Mouse (Mus musculus) liver (tissue): ENCODE measurements around the gene Ier2.

Source experiments
- DNase-seq: peaks from one replicate; pipeline ENCODE4 v3.0.0-alpha.2; 2020; ENCODE audit warnings: mixed read lengths

Ier2 gene

DNA sequence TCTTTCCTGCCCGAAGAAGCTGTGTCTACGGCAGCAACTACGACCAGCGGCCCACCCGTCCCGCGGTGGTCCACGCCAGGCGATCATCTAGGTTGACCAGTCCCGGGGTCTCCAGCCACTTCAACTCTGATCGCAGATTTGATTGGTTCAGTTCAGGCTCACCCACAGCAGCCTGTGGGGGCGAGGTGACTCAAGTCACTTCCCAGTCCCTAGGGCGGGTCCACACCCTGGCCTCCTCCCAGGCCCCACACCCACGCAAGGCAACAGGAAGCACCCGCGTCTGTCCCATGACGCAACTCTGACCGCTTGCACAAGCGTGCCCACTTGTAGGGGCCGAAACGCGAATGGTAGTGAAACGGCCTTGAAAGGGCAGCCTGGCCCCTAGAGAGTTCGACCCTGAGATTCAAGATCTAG, 1.2 kb downstream of the Ier2 start:
- peak; percentile 90 for DNase-seq

DNA sequence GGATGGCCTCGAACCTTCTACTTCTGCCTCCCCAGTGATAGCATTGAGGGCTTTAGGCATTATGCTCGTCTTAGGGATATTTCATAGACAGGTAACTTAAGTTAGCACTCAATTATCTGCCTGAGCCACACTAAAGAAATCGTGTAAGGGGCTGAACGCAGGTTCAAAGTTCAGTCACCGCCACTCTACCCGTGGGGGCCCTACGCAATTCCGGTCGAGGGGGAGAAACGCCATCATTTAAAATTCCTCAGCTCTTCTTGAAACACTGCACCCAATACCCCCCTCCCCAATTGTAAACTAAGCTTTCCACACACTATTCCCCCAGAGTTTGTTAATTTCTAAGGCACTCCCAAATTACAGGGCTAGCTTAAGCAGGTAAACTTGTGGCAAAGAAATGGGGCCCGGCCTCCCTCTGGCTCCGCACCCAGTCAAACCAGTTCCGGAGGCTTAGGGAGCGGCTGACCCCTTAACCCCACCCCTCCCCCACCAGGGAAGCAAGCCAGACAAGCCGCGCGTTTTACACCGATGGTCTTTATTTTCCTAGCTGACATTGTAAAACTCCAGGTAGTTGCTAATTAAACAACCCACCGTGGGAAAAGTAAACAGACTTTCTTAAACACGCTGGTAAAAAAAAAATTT, 1.7 kb downstream of the Ier2 start:
- peak; percentile 77 for DNase-seq

DNA sequence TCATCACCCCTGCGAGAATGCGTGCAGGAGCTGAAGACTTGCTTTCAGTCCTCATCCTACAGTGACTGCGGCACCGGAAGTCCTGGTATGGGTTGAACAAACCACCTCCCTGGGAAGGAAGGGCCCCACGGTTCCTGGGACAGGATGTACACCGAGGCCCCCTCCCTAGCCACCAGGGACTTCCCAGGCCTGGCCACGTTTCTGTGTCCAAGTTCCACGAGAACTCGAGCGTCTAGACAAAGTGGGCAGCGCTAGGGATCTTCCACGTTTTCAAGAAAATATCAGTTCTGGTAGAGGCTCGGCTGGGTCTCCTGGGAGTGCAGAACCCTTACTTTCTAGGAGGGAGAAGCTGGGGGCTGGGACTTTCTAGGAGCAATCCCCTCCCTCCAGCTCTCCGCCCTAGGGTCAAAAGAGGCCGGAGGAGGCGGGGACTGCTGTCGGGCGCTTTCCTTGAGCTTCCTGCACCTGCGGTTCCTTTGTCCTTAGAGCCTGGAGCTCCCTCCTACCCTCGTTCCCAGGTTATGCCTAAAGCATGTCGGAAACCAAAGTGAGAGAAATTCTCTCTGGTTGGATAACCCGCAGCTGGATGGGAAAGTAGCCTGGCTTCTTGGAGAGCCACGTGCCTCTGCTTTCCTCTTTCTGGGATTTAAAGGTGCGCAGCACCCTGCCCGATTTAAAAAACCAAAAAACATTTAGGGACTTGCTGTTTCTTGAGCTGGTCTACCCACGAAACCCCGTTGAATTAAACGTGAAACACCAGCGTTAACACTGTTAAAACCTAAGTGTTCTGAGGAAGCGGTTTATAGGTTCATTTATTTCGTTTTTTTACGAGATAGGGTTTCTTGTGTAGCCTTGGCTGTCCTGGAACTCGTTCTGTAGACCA, 2.5 kb downstream of the Ier2 start:
- DNase-seq = peak; percentile 69

- DNase-seq = no peak
Measured at GRCm38 (mm10) chr8:84658951-84659350, 3.7 kb downstream of the Ier2 start.

DNA sequence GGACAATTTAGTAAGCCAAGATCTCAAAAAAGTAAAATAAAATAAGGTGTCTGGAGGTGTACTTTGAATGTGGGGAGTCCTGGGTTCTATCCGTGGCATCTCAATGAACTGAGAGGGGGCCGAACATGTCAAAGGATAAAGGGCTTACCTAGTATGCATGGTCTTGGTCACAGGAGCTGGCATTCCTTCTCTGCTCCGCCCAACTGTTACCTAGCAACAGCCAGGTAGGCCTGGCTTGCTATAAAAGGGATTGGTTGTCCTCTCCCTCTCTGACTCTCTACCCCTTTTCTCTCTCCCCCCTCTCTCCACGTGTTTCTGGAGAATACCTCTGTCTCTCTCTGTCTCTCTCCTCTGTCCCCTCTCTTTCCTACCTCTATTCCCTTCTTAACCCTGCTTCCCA, 5.0 kb downstream of the Ier2 start:
- no peak for DNase-seq

GRCm38 (mm10) chr8:84657203-84657602, 5.4 kb downstream of the Ier2 start:
- DNase-seq = no peak

GRCm38 (mm10) chr8:84656641-84657126, 6.0 kb downstream of the Ier2 start:
- DNase-seq = peak; percentile 83

- DNase-seq = no peak
Measured at GRCm38 (mm10) chr8:84656191-84656525, 6.5 kb downstream of the Ier2 start.

- peak; percentile 49 for DNase-seq
Measured at GRCm38 (mm10) chr8:84655336-84656190, 7.1 kb downstream of the Ier2 start.

- no peak for DNase-seq
Measured at GRCm38 (mm10) chr8:84654597-84654996, 8.1 kb downstream of the Ier2 start.

GRCm38 (mm10) chr8:84653092-84653631, 9.5 kb downstream of the Ier2 start:
- no peak for DNase-seq

DNA sequence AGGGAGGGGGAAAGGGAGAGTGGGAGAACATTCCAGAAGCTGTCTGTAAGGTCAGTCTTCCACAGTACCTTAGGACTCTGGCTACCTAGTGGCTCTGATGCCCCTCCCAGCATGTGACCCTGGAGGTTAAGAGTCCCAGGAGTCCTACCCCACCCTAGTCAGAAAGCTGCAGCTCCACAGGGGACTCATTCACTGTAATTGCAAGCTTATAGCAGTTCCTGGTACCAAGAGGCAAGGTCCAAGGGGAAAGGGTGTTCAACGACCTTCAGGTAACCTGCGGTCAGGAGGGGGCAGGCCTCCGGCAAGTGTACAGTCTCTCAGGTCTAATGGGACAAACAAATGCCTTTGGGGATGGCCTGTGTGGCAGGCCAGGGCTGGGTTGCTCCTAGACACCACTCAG, 12.4 kb downstream of the Ier2 start:
- no peak for DNase-seq

DNA sequence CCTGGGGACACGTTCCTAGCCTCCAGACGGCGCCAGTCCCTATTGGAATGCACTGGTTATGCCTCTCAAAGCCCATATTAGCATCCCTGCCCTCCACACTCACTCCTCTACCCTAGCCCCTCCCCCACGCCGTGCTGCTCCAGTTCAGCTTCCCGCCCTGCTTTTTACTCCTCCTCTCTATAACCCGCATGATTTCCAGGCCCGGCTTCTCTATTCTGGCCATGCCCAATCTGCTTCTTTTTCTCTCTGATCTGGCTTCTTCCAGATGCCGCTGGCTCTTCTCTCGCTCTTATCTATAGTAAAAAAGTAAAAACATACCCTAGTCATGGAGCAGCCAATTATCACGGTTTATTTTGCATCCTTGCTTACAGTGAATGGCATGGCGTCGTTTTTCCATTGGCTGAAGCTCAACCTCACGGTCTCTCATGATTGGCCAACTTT, 15.2 kb downstream of the Ier2 start:
- peak; percentile 68 for DNase-seq

DNA sequence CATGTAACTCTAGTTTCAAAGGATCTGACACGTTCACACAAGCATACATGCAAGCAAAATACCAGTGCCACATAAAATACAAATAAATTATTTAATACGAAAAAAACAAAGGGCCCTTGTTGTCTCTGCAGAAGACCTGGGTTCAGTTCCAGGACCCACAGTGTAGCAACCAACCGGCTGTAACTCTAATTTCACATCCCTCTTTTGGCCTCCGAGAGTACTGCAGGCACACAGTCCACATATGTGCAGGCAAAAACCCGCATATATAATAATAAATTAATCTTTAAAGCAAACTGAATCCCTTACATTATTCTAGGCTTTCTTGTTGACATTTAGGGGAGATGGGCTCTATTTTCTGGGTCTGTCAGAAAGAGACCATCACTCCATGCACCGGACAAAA, 15.9 kb downstream of the Ier2 start:
- DNase-seq = no peak

DNA sequence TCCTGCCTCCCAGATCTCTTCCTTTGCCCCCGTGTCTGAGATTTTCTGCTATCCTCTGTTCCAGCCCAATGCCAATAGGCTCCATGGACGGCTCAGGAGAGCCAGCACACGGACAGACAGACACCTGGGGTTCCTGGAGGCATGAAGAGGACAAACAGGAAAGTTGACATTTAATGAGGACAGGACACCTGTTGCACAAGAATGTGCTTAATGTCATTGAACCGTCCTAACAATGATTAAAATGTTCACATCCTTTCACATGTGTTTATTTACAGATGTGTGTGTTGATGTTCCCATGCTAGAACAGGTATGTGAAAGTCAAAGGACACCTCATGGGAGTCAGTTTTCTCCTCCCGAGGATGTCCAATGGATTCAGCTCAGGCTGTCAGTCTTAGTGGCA, 19.6 kb downstream of the Ier2 start:
- no peak for DNase-seq

DNA sequence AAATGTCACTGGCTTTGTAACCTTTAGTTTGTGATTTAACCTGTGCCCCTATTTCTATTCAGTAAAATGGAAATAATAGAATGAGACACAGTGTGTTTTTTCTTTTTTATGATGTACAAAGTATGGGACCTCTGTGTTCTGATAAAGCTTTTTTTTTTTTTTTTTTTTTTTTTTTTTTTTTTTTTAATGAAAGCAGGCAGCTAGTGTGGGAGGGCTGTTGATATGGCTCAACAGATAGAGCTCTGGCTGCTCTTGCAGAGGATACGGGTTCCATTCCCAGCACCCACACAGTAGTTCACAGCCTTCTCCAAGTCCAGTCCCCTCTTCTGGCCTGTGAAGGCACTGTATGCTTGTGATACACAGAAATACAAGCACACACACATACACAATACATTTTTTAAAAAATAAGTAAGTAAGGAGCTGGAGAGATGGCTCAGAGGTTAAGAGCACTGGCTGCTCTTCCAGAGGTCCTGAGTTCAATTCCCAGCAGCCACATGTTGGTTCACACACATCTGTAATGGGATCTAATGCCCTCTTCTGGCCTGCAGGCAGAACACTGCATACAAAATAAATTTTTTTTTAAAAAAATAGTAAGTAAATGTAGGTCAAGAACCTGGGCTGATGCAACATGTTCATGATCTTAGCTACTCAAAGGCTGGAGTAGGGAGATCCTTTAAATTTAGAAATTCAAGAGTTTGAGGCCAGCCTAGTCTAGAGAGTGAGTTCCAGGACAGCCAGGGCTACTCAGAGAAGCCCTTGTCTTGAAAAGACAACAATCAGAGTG, 20.9 kb downstream of the Ier2 start:
- no peak for DNase-seq

- DNase-seq = no peak
Measured at GRCm38 (mm10) chr8:84640617-84641294, 21.9 kb downstream of the Ier2 start.

DNA sequence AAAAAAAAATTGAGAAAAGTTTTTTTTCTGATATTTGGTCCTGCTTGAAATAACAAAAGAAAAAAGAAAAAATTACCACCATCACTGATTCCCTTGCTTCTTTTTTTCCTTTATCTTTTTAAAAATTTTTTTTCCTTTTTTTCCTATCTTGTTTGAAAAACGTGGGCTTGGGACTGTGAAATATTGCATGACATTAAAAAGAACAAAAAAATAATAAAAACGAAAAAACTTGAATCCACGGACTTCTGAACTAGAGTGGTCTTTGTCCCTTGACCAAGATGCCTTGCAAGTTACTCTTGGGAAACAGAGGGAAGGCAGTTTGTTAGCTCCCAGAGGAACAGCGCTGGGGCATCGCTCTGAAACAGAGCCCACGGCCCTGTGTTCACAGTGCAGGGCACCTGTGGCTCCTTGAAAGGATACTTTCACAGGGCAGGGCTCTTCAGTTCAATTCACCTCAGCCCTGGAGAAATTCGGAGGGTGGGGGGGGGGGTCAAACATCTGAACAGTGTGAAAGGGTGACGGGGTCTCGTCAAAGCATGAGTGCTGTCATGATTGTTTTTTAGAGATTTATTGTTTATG, 22.6 kb downstream of the Ier2 start:
- DNase-seq = no peak

- peak; percentile 96 for DNase-seq
Measured at GRCm38 (mm10) chr8:84639162-84640009, 23.3 kb downstream of the Ier2 start.

- DNase-seq = peak; percentile 57
Measured at GRCm38 (mm10) chr8:84638555-84639161, 24.0 kb downstream of the Ier2 start.
